Mouse (Mus musculus) liver, embryonic 14.5 days (tissue): ENCODE data around the gene Elac2.

Experiments
- CTCF ChIP-seq: IDR thresholded peaks from 2 replicates; pipeline ENCODE4 v1.5.1; 2016; ENCODE audit warnings: antibody characterized with exemption, low read depth, control low read depth
- EP300 ChIP-seq: IDR thresholded peaks from 2 replicates; pipeline ENCODE4 v1.6.1; 2016; ENCODE audit warnings: antibody characterized with exemption, low read depth

DNA sequence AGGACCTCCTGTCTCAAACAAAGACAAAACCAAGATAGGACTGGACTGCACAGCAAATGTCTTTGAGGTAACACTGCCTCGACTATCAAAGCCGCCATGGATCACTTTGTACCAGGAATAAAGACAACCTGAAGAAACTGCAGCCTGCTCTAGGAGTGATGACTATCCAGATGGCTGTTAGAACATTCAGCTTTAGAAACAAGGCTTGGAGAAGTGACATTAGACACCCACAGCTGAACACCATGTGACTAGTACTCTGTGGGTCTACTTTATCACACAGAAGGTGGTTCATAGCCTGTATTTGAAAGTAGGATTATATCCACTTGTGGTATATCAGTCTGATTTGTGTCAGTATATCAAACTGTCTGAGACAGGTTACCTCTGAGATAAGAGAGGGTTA is 37.6 kb upstream of the Elac2 start:
- TF ChIP-seq CTCF: no peak
- no peak for TF ChIP-seq EP300
